Mouse (Mus musculus) olfactory bulb, adult 2 months (tissue): ENCODE data around the gene Rbl1.

Source experiments
- CTCF ChIP-seq: fragments of 200-500 bp; IDR thresholded peaks from 2 replicates; pipeline ENCODE4 v1.5.1; 2012; ENCODE audit warnings: low read depth, mild to moderate bottlenecking, low read length, moderate library complexity; ENCODE audit not compliant: insufficient read depth
- POLR2A ChIP-seq: fragments of 200-500 bp; IDR thresholded peaks from 2 replicates; pipeline ENCODE4 v1.6.1; 2012; ENCODE audit warnings: mild to moderate bottlenecking, low read depth, low read length, moderate library complexity; ENCODE audit not compliant: insufficient read depth

GRCm38 (mm10) chr2:157248111-157248510 lies 43.8 kb upstream of the Rbl1 start:
- TF ChIP-seq CTCF (no peak), POLR2A (no peak)
